In the genomic region with DNA sequence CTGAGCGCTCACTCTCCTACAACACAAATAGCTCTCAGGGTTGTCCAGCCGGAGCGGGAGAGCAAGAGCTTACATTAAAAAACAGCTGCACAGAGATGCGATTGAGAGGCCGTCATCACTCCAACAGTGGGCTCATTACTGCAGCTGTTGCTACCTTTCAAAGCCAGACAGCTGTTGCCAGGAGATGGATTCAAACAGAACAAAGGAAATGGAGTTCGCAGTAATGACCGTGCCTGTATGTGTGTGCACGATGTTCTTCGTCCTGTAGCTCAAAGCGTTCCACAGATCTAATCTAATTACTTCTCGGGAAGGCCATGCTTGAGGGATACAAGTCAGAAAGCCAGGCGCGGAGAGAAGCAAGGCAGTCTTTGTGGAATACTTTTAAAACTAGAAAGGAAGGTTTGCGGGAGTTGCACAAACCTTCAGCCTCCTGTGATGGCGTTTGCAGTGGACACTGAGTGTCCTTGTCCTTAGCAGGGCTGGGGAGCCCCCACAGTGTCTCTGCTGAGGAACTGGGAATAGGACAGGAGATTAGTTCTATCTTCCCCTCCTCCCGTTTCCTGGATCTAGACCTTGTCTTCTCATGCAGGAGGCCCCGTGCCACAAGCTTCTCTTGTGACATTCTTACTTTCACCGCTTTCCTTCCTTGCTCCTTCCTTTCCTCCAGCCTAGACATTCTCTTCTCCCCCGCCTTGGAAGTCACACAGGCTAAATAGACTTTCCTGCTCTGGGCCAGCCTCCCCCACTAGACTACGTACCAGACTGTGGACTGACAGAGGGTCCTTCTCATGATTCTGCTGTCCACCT, we compare ENCODE assay signal across 8 mouse cellular contexts. TPM values are rescaled to one million over a fixed set of nuclear protein-coding genes. Genes with fewer than 3 reads are reported as not detected.
DNase-seq lines count a peak whose midpoint lies in the region; ATAC-seq and TF ChIP-seq lines count a peak whose summit lies in the region.

No protein-coding gene starts in this region.

- H3K9me3 ChIP-seq in kidney, embryonic 14.5 days (ENCODE audit: control insufficient read depth, low read length) = no peaks in the 10 kb centered on the region
- H3K9me3 ChIP-seq in forebrain, embryonic 14.5 days (replicated peaks; ENCODE audit: control insufficient read depth, low read length) = no peaks in the 10 kb centered on the region
- no peaks in the 10 kb centered on the region for H3K9me3 ChIP-seq in hindbrain, embryonic 10.5 days

- H3K27me3 ChIP-seq in kidney, embryonic 14.5 days (ENCODE audit: control insufficient read depth, insufficient read depth, low read length) = no peaks in the 10 kb centered on the region
- no peaks in the 10 kb centered on the region for H3K27me3 ChIP-seq in forebrain, embryonic 14.5 days (replicated peaks; ENCODE audit: control insufficient read depth, insufficient read depth, low read length)
- H3K27me3 ChIP-seq in hindbrain, embryonic 10.5 days (ENCODE audit: insufficient read depth, poor library complexity, severe bottlenecking) = no peaks in the 10 kb centered on the region
- H3K27me3 ChIP-seq in myocyte (ENCODE audit: control insufficient read depth, insufficient read depth, insufficient read length) = no peaks in the 10 kb centered on the region

- WGBS in kidney, embryonic 14.5 days = 51% methylated on average over 20 of the region's 20 CpGs
- WGBS in forebrain, embryonic 14.5 days = 37% methylated on average over 20 of the region's 20 CpGs
- WGBS in hindbrain, embryonic 10.5 days = 67% methylated on average over 20 of the region's 20 CpGs

- H3K4me2 ChIP-seq in kidney, embryonic 14.5 days (replicated peaks; ENCODE audit: low read depth, low read length) = no peak overlapping the region
- H3K4me2 ChIP-seq in forebrain, embryonic 14.5 days (ENCODE audit: low read length) = no peak overlapping the region
- H3K4me2 ChIP-seq in myocyte (ENCODE audit: low read depth) = peak overlapping the region; percentile 71

- H3ac ChIP-seq in myocyte (ENCODE audit: control insufficient read depth, insufficient read length) = no peak overlapping the region

- H3K4me1 ChIP-seq in kidney, embryonic 14.5 days (ENCODE audit: control insufficient read depth, insufficient read depth, low read length) = peaks cover 5% of the 10 kb centered on the region; the same call in 1 of the 2 replicates
- no peaks in the 10 kb centered on the region; the same call in 1 of the 2 replicates for H3K4me1 ChIP-seq in forebrain, embryonic 14.5 days (ENCODE audit: control insufficient read depth, insufficient read depth, low read length)
- H3K4me1 ChIP-seq in hindbrain, embryonic 10.5 days (replicated peaks) = peaks cover 19% of the 10 kb centered on the region

- DNase-seq in kidney, postnatal 36 days = no peak
- DNase-seq in forebrain, embryonic 14.5 days (ENCODE audit: low spot score) = peak; percentile 67
- peak; percentile 21 for DNase-seq in hindbrain, embryonic 10.5 days (ENCODE audit: low spot score)
- no peak for DNase-seq in cerebellum, adult 11-12 months
- no peak for DNase-seq in left cerebral cortex, adult 11 months (ENCODE audit: low spot score)
- DNase-seq in frontal cortex, postnatal 10 days (ENCODE audit: low spot score in 2 of 2) = no peak

- H3K79me2 ChIP-seq in myocyte (ENCODE audit: control insufficient read depth, insufficient read depth) = no peaks in the 10 kb centered on the region

- no peak for TF ChIP-seq POLR2A in myocyte (IDR thresholded peaks at IDR 0.05; ENCODE audit: insufficient read length, low read depth)

- H3K27ac ChIP-seq in kidney, embryonic 14.5 days (ENCODE audit: low read depth, low read length) = no peak overlapping the region
- peak overlapping the region; percentile 67; the same call in 1 of the 2 replicates for H3K27ac ChIP-seq in forebrain, embryonic 14.5 days (ENCODE audit: low read depth, low read length)
- H3K27ac ChIP-seq in hindbrain, embryonic 10.5 days = peak overlapping the region; percentile 59

- H3K36me3 ChIP-seq in kidney, embryonic 14.5 days (ENCODE audit: control insufficient read depth, insufficient read depth, low read length) = no peaks in the 10 kb centered on the region
- no peaks in the 10 kb centered on the region for H3K36me3 ChIP-seq in forebrain, embryonic 14.5 days (ENCODE audit: control insufficient read depth, insufficient read depth, low read length)
- H3K36me3 ChIP-seq in hindbrain, embryonic 10.5 days = no peaks in the 10 kb centered on the region
- H3K36me3 ChIP-seq in myocyte (ENCODE audit: control insufficient read depth, insufficient read depth) = no peaks in the 10 kb centered on the region

- H3K9ac ChIP-seq in kidney, embryonic 14.5 days (ENCODE audit: low read depth, low read length) = no peak overlapping the region
- no peak overlapping the region for H3K9ac ChIP-seq in forebrain, embryonic 14.5 days (ENCODE audit: low read length)

- peak; percentile 38; the same call in 1 of the 2 replicates for ATAC-seq in kidney, embryonic 14.5 days (ENCODE audit: low FRiP score, low TSS enrichment)
- ATAC-seq in forebrain, embryonic 14.5 days = peak; percentile 87

- no peak overlapping the region for H3K4me3 ChIP-seq in kidney, embryonic 14.5 days (ENCODE audit: low read length)
- H3K4me3 ChIP-seq in forebrain, embryonic 14.5 days (ENCODE audit: low read depth, low read length) = no peak overlapping the region
- H3K4me3 ChIP-seq in hindbrain, embryonic 10.5 days = no peak overlapping the region
- no peak overlapping the region for H3K4me3 ChIP-seq in myocyte

TF ChIP-seq in myocyte, 11 proteins besides CTCF, POLR2A, EP300 and RAD21:
- TF ChIP-seq MAX (IDR thresholded peaks at IDR 0.05; ENCODE audit: low read depth) = no peak
- TF ChIP-seq SRF (IDR thresholded peaks at IDR 0.05; ENCODE audit: control insufficient read depth, insufficient read length, low read depth) = no peak
- TF ChIP-seq TCF12 (IDR thresholded peaks at IDR 0.05; ENCODE audit: insufficient read depth, poor library complexity, severe bottlenecking) = peak; percentile 78
- peak in 2 of 3 experiments; percentile 8 to 67 for TF ChIP-seq MYOG (IDR thresholded peaks at IDR 0.05; ENCODE audit: control insufficient read depth in 1 of 3, insufficient read depth in 1 of 3, insufficient read length in 2 of 3, low read depth in 2 of 3)
- no peak for TF ChIP-seq POLR2AphosphoS2 (IDR thresholded peaks at IDR 0.05; ENCODE audit: insufficient read length, low read depth)
- TF ChIP-seq MYOD1 (IDR thresholded peaks at IDR 0.05; ENCODE audit: control insufficient read depth in 1 of 3, insufficient read length in 2 of 3, low read depth in 2 of 3) = peak; percentile 94 to 99 (median 99)
- TF ChIP-seq CEBPB (IDR thresholded peaks at IDR 0.05; ENCODE audit: insufficient read depth, poor library complexity, severe bottlenecking) = no peak
- peak; percentile 65 for TF ChIP-seq TCF3 (IDR thresholded peaks at IDR 0.05; ENCODE audit: insufficient read length, low read depth)

RNA-seq across cellular contexts. Expression of a gene that starts 13.0 kb away (rescaled TPM):
- polyA plus RNA-seq in kidney, embryonic 14.5 days (2014; fragmentation: Nextera tagmentation; extraction: Ambion mirVana) = not detected in 2 replicates
- polyA plus RNA-seq in forebrain, embryonic 14.5 days (2014; fragmentation: Nextera tagmentation; extraction: Ambion mirVana) = not detected in 2 replicates
- polyA plus RNA-seq in hindbrain, embryonic 10.5 days (2016; fragmentation: Nextera tagmentation; extraction: Ambion mirVana) = not detected in 2 replicates
- polyA plus RNA-seq in myocyte (2012; fragmentation: generic; extraction: Trizol) = not detected

RNA-seq across cellular contexts. Expression of a gene that starts 43.9 kb away (rescaled TPM):
- 12.7 and 18.2 TPM in 2 replicates for polyA plus RNA-seq in kidney, embryonic 14.5 days (2014; fragmentation: Nextera tagmentation; extraction: Ambion mirVana)
- polyA plus RNA-seq in forebrain, embryonic 14.5 days (2014; fragmentation: Nextera tagmentation; extraction: Ambion mirVana) = 6.7 and 6.9 TPM in 2 replicates
- polyA plus RNA-seq in hindbrain, embryonic 10.5 days (2016; fragmentation: Nextera tagmentation; extraction: Ambion mirVana) = 10.1 and 16.5 TPM in 2 replicates
- polyA plus RNA-seq in myocyte (2012; fragmentation: generic; extraction: Trizol) = 1.8 TPM

RNA-seq across cellular contexts. Expression of a gene that starts 44.0 kb away (rescaled TPM):
- 127 and 141 TPM in 2 replicates for polyA plus RNA-seq in kidney, embryonic 14.5 days (2014; fragmentation: Nextera tagmentation; extraction: Ambion mirVana)
- polyA plus RNA-seq in forebrain, embryonic 14.5 days (2014; fragmentation: Nextera tagmentation; extraction: Ambion mirVana) = 104 and 111 TPM in 2 replicates
- polyA plus RNA-seq in hindbrain, embryonic 10.5 days (2016; fragmentation: Nextera tagmentation; extraction: Ambion mirVana) = 76.1 and 118 TPM in 2 replicates
- polyA plus RNA-seq in myocyte (2012; fragmentation: generic; extraction: Trizol) = 11.2 TPM

Comparison
In these comparisons a context has a peak if more than half of its experiments do, and no peak if none do; other contexts are left out.
1. DNase-seq: peak in forebrain, embryonic 14.5 days (single experiment) and hindbrain, embryonic 10.5 days (single experiment); none in kidney, postnatal 36 days (0 of 2), cerebellum, adult 11-12 months (single experiment), left cerebral cortex, adult 11 months (single experiment) and frontal cortex, postnatal 10 days (0 of 2).